Mouse (Mus musculus) hindbrain, embryonic 14.5 days (tissue): Measurements from ENCODE around the gene Hnf1a. TPM values are rescaled to one million over a fixed set of nuclear protein-coding genes. Genes with fewer than 3 reads are reported as not detected.

ENCODE experiments used
- ATAC-seq: fragments of 200-750 bp; cut with Nextera tagmentation; 2 replicates; pipeline ENCODE4 v1.8.0; 2017; ENCODE audit warnings: moderate number of reproducible peaks, mild to moderate bottlenecking, moderate TSS enrichment, moderate library complexity; ENCODE audit not compliant: low FRiP score
- DNase-seq: peaks from one replicate; pipeline ENCODE4 v3.0.0-alpha.2; 2015; ENCODE audit warnings: low spot score
- H3K27ac ChIP-seq: fragments of 300-500 bp; sonication (generic); 2 replicates; pipeline ENCODE4 v1.5.1; 2014; ENCODE audit warnings: mild to moderate bottlenecking, moderate library complexity
- H3K27me3 ChIP-seq: fragments of 300-500 bp; sonication (generic); 2 replicates; pipeline ENCODE4 v1.6.1; 2014; ENCODE audit warnings: mild to moderate bottlenecking, low read length, mixed read lengths; ENCODE audit not compliant: control insufficient read depth, insufficient read depth
- H3K36me3 ChIP-seq: fragments of 300-500 bp; sonication (generic); replicated peaks from 2 replicates; pipeline ENCODE4 v1.6.1; 2014; ENCODE audit not compliant: control insufficient read depth, insufficient read depth
- H3K4me1 ChIP-seq: fragments of 300-500 bp; sonication (generic); replicated peaks from 2 replicates; pipeline ENCODE4 v1.6.1; 2014; ENCODE audit warnings: antibody characterized with exemption, low read length, mixed read lengths; ENCODE audit not compliant: control insufficient read depth, insufficient read depth
- H3K4me2 ChIP-seq: fragments of 300-500 bp; sonication (generic); replicated peaks from 2 replicates; pipeline ENCODE4 v1.6.1; 2014; ENCODE audit warnings: mild to moderate bottlenecking, moderate library complexity
- H3K4me3 ChIP-seq: fragments of 300-500 bp; sonication (generic); replicated peaks from 2 replicates; pipeline ENCODE4 v1.5.1; 2014; ENCODE audit warnings: mild to moderate bottlenecking, low read length
- H3K9ac ChIP-seq: fragments of 300-500 bp; sonication (generic); 2 replicates; pipeline ENCODE4 v1.6.1; 2014
- H3K9me3 ChIP-seq: fragments of 300-500 bp; sonication (generic); 2 replicates; pipeline ENCODE4 v1.6.1; 2016; ENCODE audit warnings: low read length; ENCODE audit not compliant: control insufficient read depth
- WGBS: fragments of 180-500 bp; shearing (Covaris S2); extraction: QIAGEN DNeasy Blood & Tissue Kit; methylation state at CpG from one replicate; pipeline ENCODE4 v1.1.7; 2014; 5-methylcytosine and 5-hydroxymethylcytosine counted together
- polyA plus RNA-seq: library from polyadenylated mRNA; unstranded; fragments of >200 nt; fragmentation: Nextera tagmentation; extraction: Ambion mirVana; gene quantifications from 2 replicates; pipeline ENCODE4 v1.2.1, GENCODE M21; 2014

The Hnf1a gene
- 0.07 TPM in 1 of 2 replicates, not detected in the other for polyA plus RNA-seq

GRCm38 (mm10) chr5:114970824-114971227, at the start of gene Hnf1a:
Gene Hnf1a (minus strand): TSS chr5:114971094.
- no peak within 1 kb of the TSS for H3K4me3 ChIP-seq
- no peaks in the 10 kb centered on the region for H3K36me3 ChIP-seq
- DNase-seq (no peak), ATAC-seq (no peak)
- no peak within 1 kb of the TSS for H3K27ac ChIP-seq
- no peak within 1 kb of the TSS for H3K9ac ChIP-seq
- H3K4me1 ChIP-seq = no peaks in the 10 kb centered on the region
- no peak within 1 kb of the TSS for H3K4me2 ChIP-seq
- no peaks in the 10 kb centered on the region for H3K9me3 ChIP-seq
- WGBS = 75% methylated on average over 17 of the region's 17 CpGs
- peaks cover 12% of the 10 kb centered on the region; the same call in 1 of the 2 replicates for H3K27me3 ChIP-seq

GRCm38 (mm10) chr5:115018813-115019212, 47.9 kb upstream of the Hnf1a start:
- no peaks in the 10 kb centered on the region for H3K27me3 ChIP-seq

GRCm38 (mm10) chr5:115018270-115018669, 47.4 kb upstream of the Hnf1a start:
- Histone ChIP-seq H3K36me3 (no peaks in the 10 kb centered on the region), H3K4me2 (no peak overlapping the region), H3K9me3 (no peaks in the 10 kb centered on the region), H3K4me3 (no peak overlapping the region), H3K9ac (no peak overlapping the region), H3K27ac (no peak overlapping the region), H3K4me1 (peaks cover 7% of the 10 kb centered on the region), H3K27me3 (no peaks in the 10 kb centered on the region)
- no peak for ATAC-seq
- DNase-seq = no peak
- 75% methylated on average over 2 of the region's 2 CpGs for WGBS

More at GRCm38 (mm10) chr5:115018813-115019212, 47.9 kb upstream of the Hnf1a start:
- Histone ChIP-seq H3K27ac (no peak overlapping the region), H3K9me3 (no peaks in the 10 kb centered on the region), H3K9ac (no peak overlapping the region), H3K36me3 (no peaks in the 10 kb centered on the region), H3K4me2 (no peak overlapping the region), H3K4me3 (no peak overlapping the region), H3K4me1 (peaks cover 3% of the 10 kb centered on the region; the same call in 1 of the 2 replicates)
- WGBS = 84% methylated on average over 4 of the region's 4 CpGs
- no peak for ATAC-seq
- DNase-seq = no peak

- Histone ChIP-seq H3K36me3 (no peaks in the 10 kb centered on the region), H3K4me3 (no peak overlapping the region), H3K4me1 (peaks cover 23% of the 10 kb centered on the region), H3K27me3 (no peaks in the 10 kb centered on the region), H3K9me3 (no peaks in the 10 kb centered on the region), H3K9ac (no peak overlapping the region), H3K27ac (no peak overlapping the region), H3K4me2 (no peak overlapping the region)
- DNase-seq (no peak), ATAC-seq (no peak)
- WGBS = 54% methylated on average over 4 of the region's 4 CpGs
These were observed 44.2 kb upstream of the Hnf1a start for GRCm38 (mm10) chr5:115015121-115015520.

GRCm38 (mm10) chr5:115014570-115014969, 43.7 kb upstream of the Hnf1a start:
- H3K4me1 ChIP-seq = peaks cover 26% of the 10 kb centered on the region
- H3K9me3 ChIP-seq = no peaks in the 10 kb centered on the region
- no peak for DNase-seq
- no peak overlapping the region for H3K4me3 ChIP-seq
- ATAC-seq = no peak
- 57% methylated on average over 1 of the region's 1 CpGs for WGBS
- H3K27me3 ChIP-seq = no peaks in the 10 kb centered on the region
- no peak overlapping the region for H3K4me2 ChIP-seq
- no peak overlapping the region for H3K9ac ChIP-seq
- no peak overlapping the region for H3K27ac ChIP-seq
- H3K36me3 ChIP-seq = no peaks in the 10 kb centered on the region

GRCm38 (mm10) chr5:115013436-115013835, 42.5 kb upstream of the Hnf1a start:
- H3K27ac ChIP-seq = no peak overlapping the region
- DNase-seq (no peak), ATAC-seq (no peak)
- H3K4me1 ChIP-seq = peaks cover 26% of the 10 kb centered on the region
- no peak overlapping the region for H3K9ac ChIP-seq
- H3K27me3 ChIP-seq = no peaks in the 10 kb centered on the region
- peak overlapping the region; percentile 78; the same call in 1 of the 2 replicates for H3K4me3 ChIP-seq
- 57% methylated on average over 3 of the region's 3 CpGs for WGBS
- peak overlapping the region; percentile 76 for H3K4me2 ChIP-seq
- no peaks in the 10 kb centered on the region for H3K36me3 ChIP-seq
- H3K9me3 ChIP-seq = no peaks in the 10 kb centered on the region

- Histone ChIP-seq H3K9me3 (no peaks in the 10 kb centered on the region), H3K9ac (peak overlapping the region; percentile 92), H3K4me3 (peak overlapping the region; percentile 78), H3K27me3 (no peaks in the 10 kb centered on the region), H3K4me2 (peak overlapping the region; percentile 76), H3K4me1 (peaks cover 26% of the 10 kb centered on the region), H3K36me3 (no peaks in the 10 kb centered on the region), H3K27ac (peak overlapping the region; percentile 91)
- ATAC-seq (peak; percentile 51), DNase-seq (no peak)
- under 1% methylated on average over 63 of the region's 63 CpGs for WGBS
These were observed 40.8 kb upstream of the Hnf1a start for GRCm38 (mm10) chr5:115011519-115012261.

- WGBS = 1% methylated on average over 33 of the region's 57 CpGs
- peak overlapping the region; percentile 76 for H3K4me2 ChIP-seq
- ATAC-seq = no peak
These were observed 40.3 kb upstream of the Hnf1a start for GRCm38 (mm10) chr5:115011217-115011518.

GRCm38 (mm10) chr5:115010577-115011216, 39.8 kb upstream of the Hnf1a start, which contains the start of gene Sppl3:
Gene Sppl3 (plus strand): TSS chr5:115011137.
- Histone ChIP-seq H3K36me3 (no peaks in the 10 kb centered on the region), H3K9ac (peak within 1 kb of the TSS; percentile 92), H3K4me2 (peak within 1 kb of the TSS; percentile 76), H3K4me3 (peak within 1 kb of the TSS; percentile 78), H3K4me1 (peaks cover 26% of the 10 kb centered on the region), H3K27ac (peak within 1 kb of the TSS; percentile 91), H3K27me3 (no peaks in the 10 kb centered on the region), H3K9me3 (no peaks in the 10 kb centered on the region)
- DNase-seq (peak; percentile 97), ATAC-seq (peak; percentile 89)
- 1% methylated on average over 51 of the region's 65 CpGs for WGBS

More at GRCm38 (mm10) chr5:115011217-115011518, 40.3 kb upstream of the Hnf1a start:
- H3K27me3 ChIP-seq = no peaks in the 10 kb centered on the region
- H3K27ac ChIP-seq = peak overlapping the region; percentile 91
- peaks cover 26% of the 10 kb centered on the region for H3K4me1 ChIP-seq
- no peaks in the 10 kb centered on the region for H3K9me3 ChIP-seq
- peak overlapping the region; percentile 92 for H3K9ac ChIP-seq
- DNase-seq = no peak
- H3K4me3 ChIP-seq = peak overlapping the region; percentile 78
- H3K36me3 ChIP-seq = no peaks in the 10 kb centered on the region
